Mouse (Mus musculus): ENCODE results near the gene Reln. TPM values are rescaled to one million over a fixed set of nuclear protein-coding genes. Genes with fewer than 3 reads are reported as not detected.

The Reln gene
- polyA plus RNA-seq, 1 experiment from 2014 or later, result 2.1 TPM

DNA sequence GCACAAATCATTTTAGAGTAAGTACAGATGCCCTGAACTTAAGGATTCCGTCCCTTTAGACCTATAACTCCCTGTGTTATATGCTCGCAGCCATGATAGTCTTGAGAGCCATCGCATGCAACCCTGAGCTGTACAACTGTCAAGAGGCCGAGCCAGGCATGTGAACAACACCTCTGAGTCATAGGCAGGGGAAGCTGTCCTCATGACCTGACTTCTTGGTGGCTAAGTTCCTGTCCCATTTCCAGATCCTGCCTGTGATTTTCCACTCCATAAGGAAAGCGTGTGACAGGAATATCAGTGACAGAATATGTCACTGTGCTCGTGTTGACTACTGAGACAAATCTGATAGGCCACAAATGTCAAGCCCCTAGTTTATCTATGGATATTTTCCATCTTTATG lies 285.3 kb downstream of the Reln start:
- DNase-seq (ENCODE audit: low spot score), result no peak
- no peaks in the 10 kb centered on the region for H3K9me3 ChIP-seq
- H3K27ac ChIP-seq (replicated peaks), result no peak overlapping the region
- no peaks in the 10 kb centered on the region for H3K27me3 ChIP-seq (replicated peaks; ENCODE audit: low read depth, poor library complexity, severe bottlenecking)
- no peak overlapping the region for H3K4me3 ChIP-seq
- H3K36me3 ChIP-seq (replicated peaks), result no peaks in the 10 kb centered on the region
- H3K4me1 ChIP-seq, result no peaks in the 10 kb centered on the region
- 88% methylated on average over 6 of the region's 6 CpGs for WGBS

DNA sequence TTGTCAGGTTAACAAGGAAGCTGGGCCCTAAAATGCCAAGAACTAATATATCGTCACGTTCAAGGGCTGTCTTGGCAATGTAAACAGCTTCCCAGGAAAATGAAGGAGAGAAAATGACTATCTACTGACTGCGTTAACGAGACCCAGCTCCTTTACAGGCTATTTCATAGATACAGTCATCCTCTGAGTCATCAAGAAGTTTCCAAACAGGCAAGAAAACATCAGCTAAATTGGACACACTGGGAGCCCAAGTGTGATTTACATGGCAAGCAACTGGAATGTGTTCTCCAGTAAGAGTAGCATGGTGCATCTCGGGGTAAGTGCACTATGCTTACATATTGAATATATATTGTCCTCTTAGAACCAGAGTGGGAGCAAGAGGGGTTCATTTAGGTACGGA lies 302.7 kb downstream of the Reln start:
- H3K9me3 ChIP-seq, result no peaks in the 10 kb centered on the region
- no peak overlapping the region for H3K4me3 ChIP-seq
- WGBS, result 91% methylated on average over 6 of the region's 6 CpGs

DNA sequence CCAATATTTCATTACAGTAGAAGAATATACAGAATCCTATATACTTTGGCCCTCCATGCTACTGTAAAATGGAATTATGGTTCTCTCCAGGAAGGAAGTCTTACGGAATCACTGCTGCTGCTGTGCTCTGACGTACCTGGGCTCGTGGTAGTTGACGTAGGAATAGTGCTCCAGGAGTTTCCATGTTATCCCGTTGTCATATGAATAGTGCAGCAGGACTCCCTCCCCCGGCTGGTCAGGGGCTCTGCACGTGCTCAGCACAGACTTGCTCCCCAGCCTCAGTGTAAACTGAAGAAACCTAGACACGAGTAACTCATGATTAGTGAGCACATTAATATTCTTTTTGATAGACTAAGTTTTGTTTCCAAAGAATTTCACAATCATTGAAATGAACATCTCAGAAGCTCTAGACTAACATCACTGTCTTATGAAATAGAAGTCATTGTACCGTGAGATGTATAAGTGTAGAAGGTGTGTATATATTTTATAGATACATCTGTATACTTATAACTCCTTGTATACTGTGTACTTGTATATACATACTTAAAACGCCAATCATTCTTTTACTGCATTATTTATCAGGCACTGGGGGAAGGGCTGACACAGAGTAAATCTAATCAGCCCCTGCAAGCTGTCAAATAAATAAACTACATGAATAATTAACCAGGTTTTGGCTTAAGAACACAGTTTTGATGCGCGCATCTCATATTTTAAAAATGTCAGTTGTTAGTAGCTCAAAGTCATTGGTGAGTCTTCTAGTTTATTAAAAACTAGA lies 304.9 kb downstream of the Reln start:
- H3K4me1 ChIP-seq, result no peaks in the 10 kb centered on the region
- DNase-seq (ENCODE audit: low spot score), result no peak
- H3K4me3 ChIP-seq, result no peak overlapping the region
- H3K27me3 ChIP-seq (replicated peaks; ENCODE audit: low read depth, poor library complexity, severe bottlenecking), result no peaks in the 10 kb centered on the region
- 88% methylated on average over 12 of the region's 12 CpGs for WGBS
- H3K27ac ChIP-seq (replicated peaks), result no peak overlapping the region
- H3K9me3 ChIP-seq, result no peaks in the 10 kb centered on the region
- no peaks in the 10 kb centered on the region for H3K36me3 ChIP-seq (replicated peaks)

More for the DNA sequence above, 302.7 kb downstream of the Reln start:
- H3K27ac ChIP-seq (replicated peaks), result no peak overlapping the region
- no peaks in the 10 kb centered on the region for H3K36me3 ChIP-seq (replicated peaks)
- no peaks in the 10 kb centered on the region for H3K4me1 ChIP-seq
- H3K27me3 ChIP-seq (replicated peaks; ENCODE audit: low read depth, poor library complexity, severe bottlenecking), result no peaks in the 10 kb centered on the region
- DNase-seq (ENCODE audit: low spot score), result no peak

DNA sequence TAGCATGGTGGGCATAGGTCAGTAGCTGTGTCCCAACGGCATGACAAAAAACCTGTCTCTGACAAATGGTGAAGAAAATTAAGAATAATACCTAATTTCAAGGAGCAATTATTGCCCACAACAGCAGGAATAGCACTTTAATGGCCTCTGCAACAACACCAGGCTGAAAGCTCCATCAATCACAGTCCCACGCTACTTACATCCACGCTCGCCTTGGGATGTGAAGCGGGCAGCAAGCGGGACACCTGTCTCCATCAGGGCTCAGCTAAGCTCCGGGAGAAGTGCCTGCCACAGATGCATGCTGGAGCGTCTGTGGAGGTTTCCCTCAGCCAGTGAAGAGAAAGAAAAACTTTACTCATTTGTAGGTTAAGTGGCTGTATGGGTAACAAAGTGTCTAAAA lies 309.3 kb downstream of the Reln start:
- Histone ChIP-seq H3K9me3 (no peaks in the 10 kb centered on the region), H3K36me3 (replicated peaks) (no peaks in the 10 kb centered on the region), H3K27ac (replicated peaks) (no peak overlapping the region), H3K4me3 (no peak overlapping the region), H3K27me3 (replicated peaks; ENCODE audit: low read depth, poor library complexity, severe bottlenecking) (no peaks in the 10 kb centered on the region), H3K4me1 (peaks cover 22% of the 10 kb centered on the region)
- WGBS, result 86% methylated on average over 8 of the region's 8 CpGs
- no peak for DNase-seq (ENCODE audit: low spot score)

DNA sequence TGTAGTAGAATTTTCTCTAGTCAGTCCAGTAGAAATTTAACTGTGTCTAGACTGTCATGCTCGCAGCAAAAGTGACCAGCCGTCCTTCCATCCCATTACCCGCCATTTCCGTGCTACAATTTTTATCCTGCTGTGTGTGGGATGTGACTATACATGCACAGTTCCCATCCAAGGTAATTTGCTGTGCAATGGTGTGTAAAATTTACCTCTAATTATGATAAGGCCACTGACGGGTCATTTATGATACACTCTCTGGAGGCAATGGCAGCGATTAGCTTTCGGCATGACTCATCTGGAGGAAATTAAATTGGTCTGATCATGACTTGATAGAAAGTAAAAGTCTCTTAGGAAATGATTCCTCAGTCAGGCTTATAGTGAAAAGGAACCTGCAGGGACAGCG lies 311.5 kb downstream of the Reln start:
- no peak for DNase-seq (ENCODE audit: low spot score)
- Histone ChIP-seq H3K9me3 (no peaks in the 10 kb centered on the region), H3K36me3 (replicated peaks) (no peaks in the 10 kb centered on the region), H3K4me1 (peaks cover 22% of the 10 kb centered on the region), H3K4me3 (no peak overlapping the region), H3K27ac (replicated peaks) (no peak overlapping the region), H3K27me3 (replicated peaks; ENCODE audit: low read depth, poor library complexity, severe bottlenecking) (peaks cover 5% of the 10 kb centered on the region; the same call in 1 of the 2 replicates)
- WGBS, result 77% methylated on average over 8 of the region's 8 CpGs

DNA sequence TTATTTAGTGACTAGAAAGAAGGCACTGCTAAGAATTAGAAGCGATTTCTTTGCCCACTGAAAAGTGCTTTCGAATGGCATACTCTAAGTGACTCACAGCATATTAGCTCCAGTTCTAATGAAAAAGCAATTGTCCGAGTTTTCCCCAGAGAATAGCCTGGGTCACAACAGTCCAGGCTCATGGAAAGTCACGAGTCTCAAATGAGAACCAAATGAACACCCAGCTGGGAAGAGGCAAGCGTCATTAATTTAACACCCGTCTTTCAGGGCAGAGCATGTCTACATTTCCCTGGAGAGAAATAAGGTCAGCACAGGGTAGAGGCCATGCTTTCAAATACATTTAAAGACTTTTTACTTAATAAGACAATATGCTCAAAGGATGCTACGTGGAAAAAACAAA lies 312.8 kb downstream of the Reln start:
- Histone ChIP-seq H3K4me1 (peaks cover 22% of the 10 kb centered on the region), H3K27ac (replicated peaks) (no peak overlapping the region), H3K27me3 (replicated peaks; ENCODE audit: low read depth, poor library complexity, severe bottlenecking) (peaks cover 5% of the 10 kb centered on the region; the same call in 1 of the 2 replicates), H3K4me3 (no peak overlapping the region), H3K9me3 (no peaks in the 10 kb centered on the region), H3K36me3 (replicated peaks) (no peaks in the 10 kb centered on the region)
- peak; percentile 29 for DNase-seq (ENCODE audit: low spot score)
- 23% methylated on average over 7 of the region's 7 CpGs for WGBS

DNA sequence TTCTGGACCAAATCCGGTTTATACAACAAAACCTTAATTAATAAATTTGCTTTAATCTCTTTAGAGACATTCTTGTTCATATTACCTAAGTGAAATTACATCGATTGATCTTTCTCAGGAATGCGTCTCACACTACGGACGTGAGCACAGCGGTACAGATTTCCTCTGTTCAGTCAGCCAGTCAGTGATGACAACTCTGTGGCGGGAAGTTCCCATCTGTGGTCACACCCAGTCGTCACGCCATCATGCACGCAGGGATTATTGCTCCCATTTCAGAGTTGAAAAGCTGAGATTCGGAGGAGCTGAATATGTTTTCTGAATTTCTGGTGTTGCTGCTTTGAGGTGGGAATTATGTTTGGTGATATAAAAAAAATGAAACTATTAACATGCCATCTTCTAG lies 316.1 kb downstream of the Reln start:
- H3K36me3 ChIP-seq (replicated peaks), result no peaks in the 10 kb centered on the region
- no peaks in the 10 kb centered on the region for H3K9me3 ChIP-seq
- H3K27me3 ChIP-seq (replicated peaks; ENCODE audit: low read depth, poor library complexity, severe bottlenecking), result peaks cover 5% of the 10 kb centered on the region; the same call in 1 of the 2 replicates
- no peak for DNase-seq (ENCODE audit: low spot score)
- 83% methylated on average over 11 of the region's 11 CpGs for WGBS
- peaks cover 20% of the 10 kb centered on the region for H3K4me1 ChIP-seq
- H3K27ac ChIP-seq (replicated peaks), result no peak overlapping the region
- no peak overlapping the region for H3K4me3 ChIP-seq

DNA sequence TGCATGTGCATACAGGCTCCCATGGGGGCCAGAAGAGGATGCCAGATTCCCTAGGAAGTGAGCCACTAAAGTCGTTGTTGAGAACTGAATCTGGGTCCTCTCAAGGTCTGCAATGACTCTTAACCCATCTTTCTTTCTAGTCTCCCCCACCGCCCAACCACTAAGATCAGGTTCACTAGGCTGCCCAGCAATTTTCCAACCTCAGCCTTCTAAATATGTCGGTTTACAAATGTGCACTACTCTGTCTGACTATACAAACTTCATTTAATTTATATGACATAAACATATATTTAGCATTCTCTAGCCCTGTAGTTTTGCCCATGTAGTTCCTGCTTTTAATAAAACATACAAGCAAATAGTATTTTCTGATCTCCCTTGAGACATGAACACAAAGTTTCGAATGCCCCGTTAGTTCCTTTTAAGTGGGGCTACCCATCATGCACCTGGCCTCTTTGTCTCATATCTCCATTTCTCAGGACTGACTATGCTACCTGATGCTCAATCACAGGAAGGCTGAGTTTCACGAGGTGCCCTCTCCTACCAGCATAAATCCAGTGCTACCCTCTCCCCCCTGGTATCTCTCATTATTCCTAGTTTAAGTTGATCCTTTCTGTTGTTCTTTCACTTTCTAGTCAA lies 317.1 kb downstream of the Reln start:
- Histone ChIP-seq H3K4me1 (peaks cover 20% of the 10 kb centered on the region), H3K4me3 (no peak overlapping the region), H3K27me3 (replicated peaks; ENCODE audit: low read depth, poor library complexity, severe bottlenecking) (peaks cover 5% of the 10 kb centered on the region; the same call in 1 of the 2 replicates), H3K36me3 (replicated peaks) (no peaks in the 10 kb centered on the region), H3K9me3 (no peaks in the 10 kb centered on the region), H3K27ac (replicated peaks) (no peak overlapping the region)
- no peak for DNase-seq (ENCODE audit: low spot score)
- WGBS, result 85% methylated on average over 6 of the region's 6 CpGs

DNA sequence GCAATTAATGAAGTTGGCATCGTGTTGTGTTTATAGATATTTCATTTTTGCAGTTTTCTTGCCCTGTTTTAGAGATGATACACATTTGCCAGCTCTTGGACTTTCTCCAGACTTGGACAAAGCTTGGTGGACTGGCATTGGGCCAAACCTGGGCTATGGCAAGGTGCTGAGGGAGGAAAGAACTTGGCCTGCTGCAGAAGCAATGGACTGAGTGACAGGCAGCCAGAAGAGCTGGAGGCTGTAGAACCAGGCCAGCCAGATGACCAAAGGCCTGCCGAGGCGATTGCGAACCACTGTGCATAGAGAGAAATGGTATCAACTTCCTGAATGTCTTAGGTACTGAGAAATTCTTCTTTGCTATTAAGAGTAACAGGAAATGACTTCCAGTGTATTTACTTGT lies 318.8 kb downstream of the Reln start:
- no peak overlapping the region for H3K4me3 ChIP-seq
- peaks cover 7% of the 10 kb centered on the region for H3K4me1 ChIP-seq
- no peak for DNase-seq (ENCODE audit: low spot score)
- no peaks in the 10 kb centered on the region for H3K9me3 ChIP-seq
- no peaks in the 10 kb centered on the region for H3K36me3 ChIP-seq (replicated peaks)
- 91% methylated on average over 4 of the region's 4 CpGs for WGBS
- peaks cover 5% of the 10 kb centered on the region; the same call in 1 of the 2 replicates for H3K27me3 ChIP-seq (replicated peaks; ENCODE audit: low read depth, poor library complexity, severe bottlenecking)
- H3K27ac ChIP-seq (replicated peaks), result no peak overlapping the region

DNA sequence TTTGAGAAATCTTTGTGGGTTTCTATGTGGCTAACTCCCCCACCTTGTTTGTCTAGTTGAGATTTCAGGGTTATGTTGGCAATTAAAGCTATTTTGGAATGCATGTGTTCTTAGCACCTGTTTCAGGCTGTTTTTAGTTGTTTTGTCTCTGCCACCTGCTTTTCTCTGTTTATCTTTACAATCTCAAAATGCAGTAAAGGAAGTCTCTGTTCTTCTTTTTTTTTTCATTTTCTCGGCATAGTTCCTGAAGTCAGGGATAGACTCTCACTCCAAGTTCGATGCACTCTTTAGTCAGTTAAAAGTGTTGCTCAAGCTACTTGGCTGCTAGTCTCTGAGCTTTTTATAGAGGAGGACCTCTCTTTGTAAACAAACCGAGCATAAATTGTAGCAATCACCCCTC lies 320.4 kb downstream of the Reln start:
- no peak for DNase-seq (ENCODE audit: low spot score)
- H3K4me1 ChIP-seq, result peaks cover 4% of the 10 kb centered on the region
- H3K27me3 ChIP-seq (replicated peaks; ENCODE audit: low read depth, poor library complexity, severe bottlenecking), result peaks cover 2% of the 10 kb centered on the region; the same call in 1 of the 2 replicates
- no peak overlapping the region for H3K27ac ChIP-seq (replicated peaks)
- WGBS, result 84% methylated on average over 3 of the region's 3 CpGs
- no peaks in the 10 kb centered on the region for H3K36me3 ChIP-seq (replicated peaks)
- no peak overlapping the region for H3K4me3 ChIP-seq
- no peaks in the 10 kb centered on the region for H3K9me3 ChIP-seq

DNA sequence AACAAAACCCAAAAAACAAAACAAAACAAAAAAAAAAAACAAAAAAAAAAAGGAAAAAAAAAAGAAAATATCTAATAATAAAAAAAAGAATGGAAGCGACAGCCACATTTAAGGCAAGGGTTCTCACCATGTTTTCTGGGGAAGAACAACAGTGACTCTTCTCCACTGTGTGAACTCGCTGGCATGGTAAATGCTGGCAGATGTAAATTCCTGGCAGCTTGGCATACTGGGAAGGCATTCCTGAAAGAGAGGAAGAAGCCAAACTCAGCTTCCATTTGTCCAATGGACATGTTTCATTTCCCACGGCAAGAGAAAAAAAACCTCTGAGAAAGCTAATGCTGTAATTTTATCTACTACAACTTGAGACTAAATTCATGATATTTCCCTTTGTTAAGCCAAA lies 326.6 kb downstream of the Reln start:
- H3K4me1 ChIP-seq, result peaks cover 4% of the 10 kb centered on the region
- no peaks in the 10 kb centered on the region for H3K9me3 ChIP-seq
- no peak overlapping the region for H3K4me3 ChIP-seq
- WGBS, result 87% methylated on average over 3 of the region's 3 CpGs
- no peak for DNase-seq (ENCODE audit: low spot score)
- H3K27ac ChIP-seq (replicated peaks), result no peak overlapping the region
- no peaks in the 10 kb centered on the region for H3K27me3 ChIP-seq (replicated peaks; ENCODE audit: low read depth, poor library complexity, severe bottlenecking)
- H3K36me3 ChIP-seq (replicated peaks), result no peaks in the 10 kb centered on the region

DNA sequence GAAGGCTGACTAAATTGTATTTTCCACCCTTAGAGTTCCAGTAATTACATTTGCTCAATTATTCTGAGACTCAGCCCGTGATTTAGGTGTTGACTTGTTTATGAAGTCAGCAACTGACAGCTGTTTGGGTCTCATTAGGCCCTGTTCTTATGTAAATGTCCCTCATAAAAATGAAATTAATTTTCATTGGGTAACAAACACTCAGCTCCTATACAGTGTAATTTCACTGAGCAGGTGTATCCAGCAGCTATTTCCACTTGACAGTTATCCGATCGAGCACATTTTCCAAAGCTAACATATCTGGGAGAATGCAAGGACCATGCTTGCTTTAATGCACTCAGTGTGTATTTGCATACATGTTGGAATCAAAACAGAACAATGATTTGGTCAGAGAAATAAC lies 330.0 kb downstream of the Reln start:
- Histone ChIP-seq H3K36me3 (replicated peaks) (no peaks in the 10 kb centered on the region), H3K9me3 (no peaks in the 10 kb centered on the region), H3K4me3 (no peak overlapping the region), H3K4me1 (no peaks in the 10 kb centered on the region), H3K27ac (replicated peaks) (no peak overlapping the region), H3K27me3 (replicated peaks; ENCODE audit: low read depth, poor library complexity, severe bottlenecking) (no peaks in the 10 kb centered on the region)
- DNase-seq (ENCODE audit: low spot score), result no peak
- WGBS, result 93% methylated on average over 3 of the region's 3 CpGs

DNA sequence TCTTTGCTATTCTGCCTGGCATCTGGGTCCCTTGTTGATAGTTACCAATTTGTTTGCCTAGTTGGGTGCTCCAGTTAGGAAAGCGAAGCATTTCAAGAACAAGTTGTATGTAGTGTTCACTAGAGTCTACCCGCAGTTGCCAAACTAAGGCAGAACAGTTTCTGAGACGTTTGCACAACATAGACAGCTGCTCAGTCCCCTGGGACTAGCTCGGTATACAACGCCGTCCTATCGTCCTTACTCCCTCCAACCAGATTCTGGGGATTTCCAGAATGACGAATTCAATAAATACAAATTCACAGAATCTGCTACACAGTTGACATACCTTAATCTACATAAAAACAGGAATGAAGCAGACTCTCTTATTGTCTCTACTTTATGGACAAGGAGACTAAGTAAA lies 335.4 kb downstream of the Reln start:
- 84% methylated on average over 8 of the region's 8 CpGs for WGBS
- Histone ChIP-seq H3K4me1 (no peaks in the 10 kb centered on the region), H3K36me3 (replicated peaks) (no peaks in the 10 kb centered on the region), H3K4me3 (no peak overlapping the region), H3K9me3 (no peaks in the 10 kb centered on the region), H3K27me3 (replicated peaks; ENCODE audit: low read depth, poor library complexity, severe bottlenecking) (no peaks in the 10 kb centered on the region), H3K27ac (replicated peaks) (no peak overlapping the region)
- DNase-seq (ENCODE audit: low spot score), result no peak

Data from embryonic facial prominence, embryonic 10.5 days (tissue).